Mouse (Mus musculus): ENCODE results near the gene Gtpbp3. TPM values are rescaled to one million over a fixed set of nuclear protein-coding genes. Genes with fewer than 3 reads are reported as not detected.

Gtpbp3 gene
- polyA plus RNA-seq, 1 experiment from 2014 or later: 14.6 TPM

DNA sequence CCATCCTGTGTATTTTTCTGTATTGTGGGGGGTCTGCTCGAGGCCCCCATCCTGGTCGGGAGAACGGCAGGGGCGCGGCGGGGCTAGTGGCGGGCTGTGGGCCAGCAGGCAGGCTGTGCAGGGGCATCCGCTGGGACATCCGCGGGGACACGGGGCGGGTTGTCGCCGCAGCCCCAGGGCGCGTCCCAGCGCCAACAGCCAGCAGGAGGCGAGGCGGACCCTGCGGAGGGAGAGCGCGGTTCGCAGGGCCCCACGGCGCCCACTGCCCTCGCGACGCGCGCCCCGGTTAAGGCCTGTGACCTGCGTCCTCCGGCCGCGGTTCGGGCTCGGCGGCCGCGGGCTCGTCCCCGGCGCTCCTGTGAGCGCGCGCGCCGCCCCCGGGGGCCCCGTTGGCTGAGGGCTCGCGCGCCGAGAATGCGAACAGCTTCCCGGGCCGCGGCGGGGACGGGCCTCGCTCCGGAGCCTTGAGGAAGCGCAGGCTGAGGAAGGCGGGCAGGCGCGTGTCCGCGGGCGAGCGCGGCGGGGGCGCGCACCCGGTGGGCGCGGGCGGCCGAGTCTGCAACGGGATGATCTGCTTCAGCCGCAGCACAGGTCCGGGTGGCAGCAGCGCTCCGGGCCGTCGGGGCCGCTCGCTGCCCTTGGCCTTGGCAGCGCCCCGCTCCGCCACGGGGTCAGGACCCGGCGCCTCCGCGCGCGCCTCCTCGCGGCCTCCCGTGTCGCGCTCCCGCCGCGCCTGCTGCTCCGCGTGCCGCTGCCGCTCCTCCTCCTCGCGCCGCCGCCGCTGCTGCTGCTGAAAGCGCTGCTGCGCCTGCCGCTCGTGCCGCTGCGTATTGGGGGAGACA is 11.6 kb upstream of the Gtpbp3 start:
- Histone ChIP-seq H3K9ac (ENCODE audit: low read depth, low read length) (peak overlapping the region; percentile 68), H3K4me2 (ENCODE audit: low read length) (peak overlapping the region; percentile 90), H3K27me3 (ENCODE audit: insufficient read depth, low read length) (no peaks in the 10 kb centered on the region), H3K4me1 (replicated peaks; ENCODE audit: insufficient read depth, low read length) (no peaks in the 10 kb centered on the region; the same call in 1 of the 2 replicates), H3K36me3 (ENCODE audit: insufficient read depth, low read length) (peaks cover 18% of the 10 kb centered on the region), H3K27ac (peak overlapping the region; percentile 79), H3K4me3 (replicated peaks; ENCODE audit: low read depth, low read length) (peak overlapping the region; percentile 63), H3K9me3 (replicated peaks; ENCODE audit: low read length) (no peaks in the 10 kb centered on the region)
- peak; percentile 80 for DNase-seq (ENCODE audit: low spot score)
- under 1% methylated on average over 76 of the region's 121 CpGs for WGBS
- TF ChIP-seq CTCF (IDR thresholded peaks at IDR 0.05; ENCODE audit: low read depth): peak; percentile 36; the same call in 1 of the 2 replicates
- peak; percentile 50 for ATAC-seq (replicated peaks; ENCODE audit: low FRiP score, low read depth)

DNA sequence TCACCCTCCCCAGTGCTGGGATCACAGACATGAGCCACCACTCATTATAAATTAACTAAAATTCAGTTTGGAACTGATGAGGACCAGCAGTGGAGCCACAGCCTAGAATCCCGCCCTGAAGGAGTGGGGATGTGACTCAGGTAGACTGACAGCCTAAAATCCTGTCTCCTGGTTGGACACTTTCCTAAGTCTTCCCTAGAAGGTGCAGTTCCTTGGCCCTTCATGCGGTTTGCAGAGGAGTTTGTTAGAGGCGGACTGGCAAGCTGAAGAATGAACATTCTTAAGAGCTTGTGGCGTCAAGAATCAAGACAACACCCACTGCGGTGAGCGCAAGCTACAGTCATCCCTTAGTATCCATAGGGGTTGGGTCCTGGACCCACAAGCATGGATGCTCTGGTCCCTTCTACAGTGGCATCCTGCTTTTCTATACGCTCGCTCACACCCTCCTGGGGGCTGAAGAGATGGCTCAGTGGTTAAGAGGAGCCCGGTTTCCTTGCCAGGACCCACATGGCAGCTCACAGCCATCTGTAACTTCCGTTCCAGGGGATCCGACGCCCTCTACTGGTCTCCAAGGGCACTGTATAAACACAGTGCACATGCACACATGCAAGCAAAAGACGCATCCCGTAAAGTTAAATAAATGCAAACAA is 10.6 kb upstream of the Gtpbp3 start:
- Histone ChIP-seq H3K9ac (ENCODE audit: low read depth, low read length) (no peak overlapping the region; the same call in 1 of the 2 replicates), H3K4me1 (replicated peaks; ENCODE audit: insufficient read depth, low read length) (no peaks in the 10 kb centered on the region; the same call in 1 of the 2 replicates), H3K27ac (no peak overlapping the region), H3K4me2 (ENCODE audit: low read length) (peak overlapping the region; percentile 90), H3K9me3 (replicated peaks; ENCODE audit: low read length) (no peaks in the 10 kb centered on the region), H3K4me3 (replicated peaks; ENCODE audit: low read depth, low read length) (no peak overlapping the region), H3K36me3 (ENCODE audit: insufficient read depth, low read length) (peaks cover 17% of the 10 kb centered on the region), H3K27me3 (ENCODE audit: insufficient read depth, low read length) (no peaks in the 10 kb centered on the region)
- WGBS: 56% methylated on average over 14 of the region's 14 CpGs
- ATAC-seq (replicated peaks; ENCODE audit: low FRiP score, low read depth) (no peak), DNase-seq (ENCODE audit: low spot score) (peak; percentile 44)
- peak; percentile 60 for TF ChIP-seq CTCF (IDR thresholded peaks at IDR 0.05; ENCODE audit: low read depth)

- ATAC-seq (replicated peaks; ENCODE audit: low FRiP score, low read depth): no peak
- DNase-seq (ENCODE audit: low spot score): no peak
- no peaks in the 10 kb centered on the region; the same call in 1 of the 2 replicates for H3K4me1 ChIP-seq (replicated peaks; ENCODE audit: insufficient read depth, low read length)
- no peaks in the 10 kb centered on the region for H3K27me3 ChIP-seq (ENCODE audit: insufficient read depth, low read length)
- no peak overlapping the region for H3K4me2 ChIP-seq (ENCODE audit: low read length)
- H3K9me3 ChIP-seq (replicated peaks; ENCODE audit: low read length): no peaks in the 10 kb centered on the region
- 0 out of 2 replicates have a peak, but pooled peaks cover 8% of the 10 kb centered on the region for H3K36me3 ChIP-seq (ENCODE audit: insufficient read depth, low read length)
- WGBS: 97% methylated on average over 11 of the region's 11 CpGs
- H3K9ac ChIP-seq (ENCODE audit: low read depth, low read length): no peak overlapping the region
- no peak overlapping the region for H3K27ac ChIP-seq
- H3K4me3 ChIP-seq (replicated peaks; ENCODE audit: low read depth, low read length): no peak overlapping the region
- TF ChIP-seq CTCF (IDR thresholded peaks at IDR 0.05; ENCODE audit: low read depth): no peak
Observed at GRCm38 (mm10) chr8:71478943-71479342, 9.0 kb upstream of the Gtpbp3 start.

- Histone ChIP-seq H3K9me3 (replicated peaks; ENCODE audit: low read length) (no peaks in the 10 kb centered on the region), H3K4me3 (replicated peaks; ENCODE audit: low read depth, low read length) (no peak overlapping the region), H3K9ac (ENCODE audit: low read depth, low read length) (no peak overlapping the region), H3K27me3 (ENCODE audit: insufficient read depth, low read length) (no peaks in the 10 kb centered on the region), H3K27ac (no peak overlapping the region), H3K4me1 (replicated peaks; ENCODE audit: insufficient read depth, low read length) (peaks cover 11% of the 10 kb centered on the region; the same call in 1 of the 2 replicates), H3K36me3 (ENCODE audit: insufficient read depth, low read length) (no peaks in the 10 kb centered on the region), H3K4me2 (ENCODE audit: low read length) (no peak overlapping the region)
- WGBS: 57% methylated on average over 8 of the region's 8 CpGs
- no peak for TF ChIP-seq CTCF (IDR thresholded peaks at IDR 0.05; ENCODE audit: low read depth)
- ATAC-seq (replicated peaks; ENCODE audit: low FRiP score, low read depth): no peak
- peak; percentile 64 for DNase-seq (ENCODE audit: low spot score)
Observed at GRCm38 (mm10) chr8:71483932-71484331, 4.0 kb upstream of the Gtpbp3 start.

DNA sequence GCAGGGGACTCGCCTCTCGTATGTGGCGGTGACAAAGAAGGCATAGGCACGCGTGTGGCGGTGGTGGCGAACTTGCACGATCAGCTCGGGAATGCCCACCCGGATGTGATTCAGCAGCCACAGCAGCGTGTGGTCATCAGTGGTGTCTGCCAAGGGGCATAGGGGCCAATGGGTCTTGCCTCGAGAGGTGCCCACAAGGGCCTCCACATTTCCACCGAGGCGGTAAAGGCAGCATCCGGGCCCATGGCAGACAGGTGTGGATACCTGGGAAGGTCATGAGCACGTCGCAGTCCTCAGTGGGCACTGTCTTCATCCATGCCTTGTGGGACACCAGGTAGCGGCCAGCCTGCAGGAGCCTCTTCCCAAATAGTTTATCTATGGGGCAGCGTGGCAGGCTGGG is 3.2 kb upstream of the Gtpbp3 start:
- no peak for ATAC-seq (replicated peaks; ENCODE audit: low FRiP score, low read depth)
- TF ChIP-seq CTCF (IDR thresholded peaks at IDR 0.05; ENCODE audit: low read depth): no peak
- Histone ChIP-seq H3K27me3 (ENCODE audit: insufficient read depth, low read length) (no peaks in the 10 kb centered on the region), H3K9me3 (replicated peaks; ENCODE audit: low read length) (no peaks in the 10 kb centered on the region), H3K4me1 (replicated peaks; ENCODE audit: insufficient read depth, low read length) (peaks cover 18% of the 10 kb centered on the region; the same call in 1 of the 2 replicates), H3K27ac (no peak overlapping the region), H3K4me2 (ENCODE audit: low read length) (peak overlapping the region; percentile 83), H3K36me3 (ENCODE audit: insufficient read depth, low read length) (no peaks in the 10 kb centered on the region), H3K4me3 (replicated peaks; ENCODE audit: low read depth, low read length) (no peak overlapping the region), H3K9ac (ENCODE audit: low read depth, low read length) (no peak overlapping the region)
- WGBS: 96% methylated on average over 19 of the region's 19 CpGs
- no peak for DNase-seq (ENCODE audit: low spot score)
